ENCODE assay signal across 9 mouse cellular contexts in the genomic region with DNA sequence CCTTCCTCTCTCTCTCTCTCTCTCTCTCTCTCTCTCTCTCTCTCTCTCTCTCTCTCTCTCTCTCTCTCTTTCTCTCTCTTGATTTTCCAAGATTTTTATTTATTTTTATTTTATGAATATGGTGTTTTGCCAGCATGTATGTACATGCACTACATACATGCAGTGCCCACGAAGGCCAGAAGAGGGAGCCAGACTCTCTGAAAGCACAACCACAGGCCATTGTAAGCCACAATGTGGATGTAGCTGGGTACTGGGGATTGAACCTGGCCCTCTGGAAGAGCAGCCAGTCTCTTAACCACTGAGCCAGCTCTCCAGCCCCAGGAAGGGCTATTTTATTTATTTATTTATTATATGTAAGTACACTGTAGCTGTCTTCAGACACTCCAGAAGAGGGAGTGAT. TPM values are rescaled to one million over a fixed set of nuclear protein-coding genes. Genes with fewer than 3 reads are reported as not detected.
A peak's percentile ranks its signal among the peaks of the same experiment; 100 is the strongest.
DNase-seq lines count a peak whose midpoint lies in the region; ATAC-seq and TF ChIP-seq lines count a peak whose summit lies in the region.
"Had no signal": no experiment of that assay in that cellular context is flagged by ENCODE, and none has a peak within 500 bp of the region (broad histone marks: within the 10 kb centered on the region; RNA-seq: fewer than 3 reads in every experiment).

No protein-coding gene starts in this region.

- H3K27ac ChIP-seq in hindbrain, embryonic 14.5 days = no peak overlapping the region
- no peak overlapping the region for H3K27ac ChIP-seq in hindbrain, embryonic 16.5 days (ENCODE audit: low read depth, low read length)
- no peak overlapping the region for H3K27ac ChIP-seq in kidney, adult 2 months (ENCODE audit: insufficient read depth, low read depth, low read length)
- no peak overlapping the region for H3K27ac ChIP-seq in limb, embryonic 11.5 days (replicated peaks; ENCODE audit: low read depth, low read length)
- H3K27ac ChIP-seq in thymus, adult 2 months (ENCODE audit: control insufficient read depth, insufficient read depth, low read length) = no peak overlapping the region

- no peaks in the 10 kb centered on the region for H3K9me3 ChIP-seq in hindbrain, embryonic 14.5 days (ENCODE audit: control insufficient read depth, low read length)
- H3K9me3 ChIP-seq in hindbrain, embryonic 16.5 days (ENCODE audit: control insufficient read depth, low read length) = no peaks in the 10 kb centered on the region
- no peaks in the 10 kb centered on the region for H3K9me3 ChIP-seq in limb, embryonic 11.5 days (ENCODE audit: control insufficient read depth, low read length)

- H3K4me3 ChIP-seq in hindbrain, embryonic 14.5 days (replicated peaks; ENCODE audit: low read length) = no peak overlapping the region
- no peak overlapping the region for H3K4me3 ChIP-seq in hindbrain, embryonic 16.5 days (ENCODE audit: low read length)
- H3K4me3 ChIP-seq in kidney, adult 2 months (ENCODE audit: insufficient read depth, low read depth, low read length) = no peak overlapping the region
- H3K4me3 ChIP-seq in limb, embryonic 11.5 days (ENCODE audit: low read depth, low read length) = no peak overlapping the region
- H3K4me3 ChIP-seq in thymus, adult 2 months (ENCODE audit: control insufficient read depth, insufficient read depth, low read length) = no peak overlapping the region

- TF ChIP-seq CTCF in kidney, adult 2 months (conservative IDR thresholded peaks at IDR 0.05; ENCODE audit: insufficient read depth, insufficient read length, low read depth, low read length) = peak; percentile 88
- TF ChIP-seq CTCF in thymus, adult 2 months (IDR thresholded peaks at IDR 0.05; ENCODE audit: borderline replicate concordance, control insufficient read depth, extremely low read depth, insufficient read depth, low read length, poor library complexity) = no peak

- H3K4me2 ChIP-seq in hindbrain, embryonic 14.5 days (replicated peaks) = no peak overlapping the region
- H3K4me2 ChIP-seq in hindbrain, embryonic 16.5 days (ENCODE audit: low read length) = no peak overlapping the region
- H3K4me2 ChIP-seq in limb, embryonic 11.5 days (ENCODE audit: low read depth, severe bottlenecking) = no peak overlapping the region

- H3K4me1 ChIP-seq in hindbrain, embryonic 14.5 days (replicated peaks; ENCODE audit: control insufficient read depth, insufficient read depth, low read length) = no peaks in the 10 kb centered on the region
- H3K4me1 ChIP-seq in hindbrain, embryonic 16.5 days (ENCODE audit: control insufficient read depth, insufficient read depth, low read depth, low read length) = no peaks in the 10 kb centered on the region
- H3K4me1 ChIP-seq in kidney, adult 2 months (ENCODE audit: control insufficient read depth, insufficient read depth, low read length) = peaks cover 7% of the 10 kb centered on the region
- no peaks in the 10 kb centered on the region for H3K4me1 ChIP-seq in limb, embryonic 11.5 days (ENCODE audit: control insufficient read depth, insufficient read depth, low read length)
- H3K4me1 ChIP-seq in thymus, adult 2 months (replicated peaks; ENCODE audit: control insufficient read depth, insufficient read depth, low read length) = 0 out of 2 replicates have a peak, but pooled peaks cover 2% of the 10 kb centered on the region

- WGBS in hindbrain, embryonic 14.5 days = 0% methylated on average over 1 of the region's 1 CpGs
- 0% methylated on average over 1 of the region's 1 CpGs for WGBS in hindbrain, embryonic 16.5 days
- 4% methylated on average over 1 of the region's 1 CpGs for WGBS in kidney, adult 2 months
- 0% methylated on average over 1 of the region's 1 CpGs for WGBS in limb, embryonic 11.5 days
- 3% methylated on average over 1 of the region's 1 CpGs for WGBS in thymus, adult 2 months

- H3K9ac ChIP-seq in hindbrain, embryonic 14.5 days = no peak overlapping the region
- H3K9ac ChIP-seq in hindbrain, embryonic 16.5 days (ENCODE audit: low read depth, low read length) = no peak overlapping the region
- H3K9ac ChIP-seq in limb, embryonic 11.5 days (ENCODE audit: low read length) = no peak overlapping the region

- H3K36me3 ChIP-seq in hindbrain, embryonic 14.5 days (replicated peaks; ENCODE audit: control insufficient read depth, insufficient read depth) = no peaks in the 10 kb centered on the region
- no peaks in the 10 kb centered on the region for H3K36me3 ChIP-seq in hindbrain, embryonic 16.5 days (ENCODE audit: control insufficient read depth, insufficient read depth, low read length)
- H3K36me3 ChIP-seq in kidney, adult 2 months (ENCODE audit: control insufficient read depth, insufficient read depth, low read length) = no peaks in the 10 kb centered on the region
- H3K36me3 ChIP-seq in limb, embryonic 11.5 days (ENCODE audit: control insufficient read depth, insufficient read depth, low read length) = no peaks in the 10 kb centered on the region
- H3K36me3 ChIP-seq in thymus, adult 2 months (ENCODE audit: control insufficient read depth, insufficient read depth, low read length) = no peaks in the 10 kb centered on the region

- ATAC-seq in hindbrain, embryonic 14.5 days (ENCODE audit: low FRiP score) = no peak
- no peak for ATAC-seq in hindbrain, embryonic 16.5 days
- ATAC-seq in limb, embryonic 11.5 days (ENCODE audit: insufficient number of reproducible peaks, low FRiP score, low TSS enrichment, low read depth) = no peak

- H3K27me3 ChIP-seq in hindbrain, embryonic 14.5 days (ENCODE audit: control insufficient read depth, insufficient read depth, low read length) = no peaks in the 10 kb centered on the region
- no peaks in the 10 kb centered on the region for H3K27me3 ChIP-seq in hindbrain, embryonic 16.5 days (replicated peaks; ENCODE audit: control insufficient read depth, insufficient read depth, low read length)
- H3K27me3 ChIP-seq in kidney, adult 2 months (replicated peaks; ENCODE audit: control insufficient read depth, insufficient read depth, low read length) = no peaks in the 10 kb centered on the region
- H3K27me3 ChIP-seq in limb, embryonic 11.5 days (ENCODE audit: control insufficient read depth, insufficient read depth, low read length) = no peaks in the 10 kb centered on the region
- H3K27me3 ChIP-seq in thymus, adult 2 months (ENCODE audit: control insufficient read depth, insufficient read depth, low read length) = no peaks in the 10 kb centered on the region

- DNase-seq in hindbrain, embryonic 14.5 days (ENCODE audit: low spot score) = peak; percentile 76
- DNase-seq in adrenal gland, adult 18-20 months (ENCODE audit: low spot score in 2 of 2) = peak; percentile 79 to 84
- peak; percentile 79 for DNase-seq in embryo, embryonic 10 days (ENCODE audit: low spot score)
- DNase-seq in kidney, adult 2 months = peak; percentile 85
- peak; percentile 84 for DNase-seq in limb, embryonic 11.5 days (ENCODE audit: low spot score)
- DNase-seq in ovary, adult 18-20 months (ENCODE audit: low spot score) = peak; percentile 28
- DNase-seq in thymus, adult 2 months = peak; percentile 74

- no peak for TF ChIP-seq POLR2A in kidney, adult 2 months (IDR thresholded peaks at IDR 0.05; ENCODE audit: low read depth, low read length)
- no peak for TF ChIP-seq POLR2A in thymus, adult 2 months (IDR thresholded peaks at IDR 0.05; ENCODE audit: control insufficient read depth, extremely low read depth, insufficient read depth, low read length, poor library complexity)

RNA-seq across cellular contexts. Expression of a gene that starts 11.1 kb away (rescaled TPM):
- not detected in 2 replicates for polyA plus RNA-seq in hindbrain, embryonic 14.5 days (2014; fragmentation: Nextera tagmentation; extraction: Ambion mirVana)
- not detected in 2 replicates for polyA plus RNA-seq in hindbrain, embryonic 16.5 days (2015; fragmentation: Nextera tagmentation; extraction: Ambion mirVana)
- under 1 TPM in 1 of 2 experiments, not detected in 1; 0.64 TPM for total RNA-seq in adrenal gland, adult 18-20 months (2021)
- polyA plus RNA-seq in kidney, adult 2 months (2012; rRNA removed) = 0.71 and 0.95 TPM in 2 replicates
- polyA plus RNA-seq in limb, embryonic 11.5 days (2014; fragmentation: Nextera tagmentation; extraction: Ambion mirVana) = not detected in 2 replicates
- 2.5 and 2.7 TPM in 2 replicates for polyA plus RNA-seq in thymus, adult 2 months (2012; rRNA removed)
- polyA plus RNA-seq: stomach, embryonic 14.5 days had no signal

RNA-seq across cellular contexts. Expression of a gene that starts 14.2 kb away (rescaled TPM):
- not detected in 2 replicates for polyA plus RNA-seq in hindbrain, embryonic 14.5 days (2014; fragmentation: Nextera tagmentation; extraction: Ambion mirVana)
- polyA plus RNA-seq in hindbrain, embryonic 16.5 days (2015; fragmentation: Nextera tagmentation; extraction: Ambion mirVana) = not detected in 2 replicates
- not detected for total RNA-seq in adrenal gland, adult 18-20 months (2021)
- polyA plus RNA-seq in kidney, adult 2 months (2012; rRNA removed) = not detected in 2 replicates
- polyA plus RNA-seq in limb, embryonic 11.5 days (2014; fragmentation: Nextera tagmentation; extraction: Ambion mirVana) = not detected in 2 replicates
- 0.88 and 1.6 TPM in 2 replicates for polyA plus RNA-seq in thymus, adult 2 months (2012; rRNA removed)
- polyA plus RNA-seq: stomach, embryonic 14.5 days had no signal

RNA-seq across cellular contexts. Expression of a gene that starts 27.8 kb away (rescaled TPM):
- polyA plus RNA-seq in hindbrain, embryonic 14.5 days (2014; fragmentation: Nextera tagmentation; extraction: Ambion mirVana) = not detected in 2 replicates
- not detected in 2 replicates for polyA plus RNA-seq in hindbrain, embryonic 16.5 days (2015; fragmentation: Nextera tagmentation; extraction: Ambion mirVana)
- not detected for total RNA-seq in adrenal gland, adult 18-20 months (2021)
- not detected in 2 replicates for polyA plus RNA-seq in kidney, adult 2 months (2012; rRNA removed)
- polyA plus RNA-seq in limb, embryonic 11.5 days (2014; fragmentation: Nextera tagmentation; extraction: Ambion mirVana) = not detected in 2 replicates
- polyA plus RNA-seq in thymus, adult 2 months (2012; rRNA removed) = 0.23 and 0.43 TPM in 2 replicates
- polyA plus RNA-seq: stomach, embryonic 14.5 days had no signal

RNA-seq across cellular contexts. Expression of a gene that starts 28.7 kb away (rescaled TPM):
- polyA plus RNA-seq in hindbrain, embryonic 14.5 days (2014; fragmentation: Nextera tagmentation; extraction: Ambion mirVana) = not detected in 2 replicates
- not detected in 2 replicates for polyA plus RNA-seq in hindbrain, embryonic 16.5 days (2015; fragmentation: Nextera tagmentation; extraction: Ambion mirVana)
- not detected for total RNA-seq in adrenal gland, adult 18-20 months (2021)
- polyA plus RNA-seq in kidney, adult 2 months (2012; rRNA removed) = 0.23 and 0.26 TPM in 2 replicates
- polyA plus RNA-seq in limb, embryonic 11.5 days (2014; fragmentation: Nextera tagmentation; extraction: Ambion mirVana) = 0.99 and 1.4 TPM in 2 replicates
- 0.52 and 1.0 TPM in 2 replicates for polyA plus RNA-seq in thymus, adult 2 months (2012; rRNA removed)

RNA-seq across cellular contexts. Expression of a gene that starts 52.0 kb away (rescaled TPM):
- polyA plus RNA-seq in hindbrain, embryonic 14.5 days (2014; fragmentation: Nextera tagmentation; extraction: Ambion mirVana) = not detected in 2 replicates
- 0.24 TPM in 1 of 2 replicates, not detected in the other for polyA plus RNA-seq in hindbrain, embryonic 16.5 days (2015; fragmentation: Nextera tagmentation; extraction: Ambion mirVana)
- total RNA-seq in adrenal gland, adult 18-20 months (2021) = not detected
- polyA plus RNA-seq in kidney, adult 2 months (2012; rRNA removed) = not detected in 2 replicates
- polyA plus RNA-seq in limb, embryonic 11.5 days (2014; fragmentation: Nextera tagmentation; extraction: Ambion mirVana) = not detected in 2 replicates
- 0.34 TPM in 2 replicates for polyA plus RNA-seq in thymus, adult 2 months (2012; rRNA removed)
- polyA plus RNA-seq: stomach, embryonic 14.5 days had no signal

Comparison
In these comparisons a context has a peak if more than half of its experiments do, and no peak if none do; other contexts are left out.
1. DNase-seq: peak in every context shown above with its lines; median percentile 85 in kidney, adult 2 months; 84 in limb, embryonic 11.5 days; 82 in adrenal gland, adult 18-20 months; 79 in embryo, embryonic 10 days; 76 in hindbrain, embryonic 14.5 days; 74 in thymus, adult 2 months; 28 in ovary, adult 18-20 months.